Mouse (Mus musculus) G1E (cell line): ENCODE measurements around the gene AB124611.

Experiments used
- CTCF ChIP-seq: IDR thresholded peaks from 2 replicates; pipeline ENCODE4 v1.5.1; 2012; ENCODE audit warnings: low read depth, low read length, inconsistent platforms, mixed read lengths
- GATA1 ChIP-seq: IDR thresholded peaks from 2 replicates; pipeline ENCODE4 v1.6.1; 2012; ENCODE audit warnings: borderline replicate concordance, low read length, inconsistent platforms, mixed read lengths
- POLR2AphosphoS5 ChIP-seq: IDR thresholded peaks from 2 replicates; pipeline ENCODE4 v1.6.1; 2012; ENCODE audit warnings: low read depth, low read length, inconsistent platforms; ENCODE audit not compliant: insufficient replicate concordance
- TAL1 ChIP-seq: conservative IDR thresholded peaks from 2 replicates; pipeline ENCODE4 v1.6.1; 2012; ENCODE audit warnings: low read depth, low read length, inconsistent platforms, mixed read lengths

DNA sequence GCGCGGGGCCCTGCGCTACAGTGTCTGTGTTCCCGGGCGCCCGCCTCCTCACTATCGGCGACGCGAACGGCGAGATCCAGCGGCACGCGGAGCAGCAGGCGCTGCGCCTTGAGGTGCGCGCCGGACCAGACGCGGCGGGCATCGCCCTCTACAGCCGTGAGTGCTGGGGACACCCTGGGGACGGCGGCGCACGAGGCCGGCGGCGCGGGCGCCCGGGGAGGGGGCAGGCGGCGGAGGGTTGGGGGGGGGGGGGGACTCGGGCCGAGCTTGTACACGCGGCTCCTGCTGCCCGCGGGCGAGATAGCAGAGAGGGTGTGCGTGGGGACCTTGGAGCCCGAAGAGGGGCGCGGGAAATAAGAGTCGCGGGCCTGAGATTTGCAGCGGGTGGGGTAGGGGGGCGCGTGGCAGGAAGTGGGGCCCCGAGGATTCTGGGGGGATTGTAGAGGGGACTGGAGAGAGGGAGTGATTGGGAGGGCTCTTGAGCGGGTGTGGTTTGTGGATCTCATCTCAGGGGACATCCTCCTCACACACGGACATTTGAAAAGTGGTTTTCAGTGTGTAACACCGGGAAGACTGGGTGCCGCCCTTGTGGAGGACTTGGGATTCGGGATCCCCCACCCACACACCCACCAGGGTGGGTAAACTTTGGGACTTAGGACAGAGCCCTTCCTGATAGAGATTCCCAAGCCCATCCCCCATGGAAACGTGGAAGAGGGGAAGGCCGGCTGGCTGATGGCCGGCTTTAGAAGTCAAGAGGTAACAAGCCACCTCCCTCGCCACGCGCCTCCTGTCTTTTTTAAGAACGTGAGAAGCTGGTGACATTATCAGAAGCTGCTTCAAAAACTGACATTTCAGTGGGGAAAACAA is 21.3 kb downstream of the AB124611 start:
- TF ChIP-seq CTCF (no peak), GATA1 (no peak), TAL1 (no peak), POLR2AphosphoS5 (no peak)
